Mouse (Mus musculus) G1E (cell line): ENCODE measurements around the gene Ttc8.

Source experiments
- CTCF ChIP-seq: IDR thresholded peaks from 2 replicates; pipeline ENCODE4 v1.5.1; 2012; ENCODE audit warnings: low read depth, low read length, inconsistent platforms, mixed read lengths
- GATA2 ChIP-seq: IDR thresholded peaks from 2 replicates; pipeline ENCODE4 v1.6.1; 2012; ENCODE audit warnings: low read depth, low read length, inconsistent platforms, borderline replicate concordance
- POLR2AphosphoS5 ChIP-seq: IDR thresholded peaks from 2 replicates; pipeline ENCODE4 v1.6.1; 2012; ENCODE audit warnings: low read depth, low read length, inconsistent platforms; ENCODE audit not compliant: insufficient replicate concordance
- TAL1 ChIP-seq: conservative IDR thresholded peaks from 2 replicates; pipeline ENCODE4 v1.6.1; 2012; ENCODE audit warnings: low read depth, low read length, inconsistent platforms, mixed read lengths

DNA sequence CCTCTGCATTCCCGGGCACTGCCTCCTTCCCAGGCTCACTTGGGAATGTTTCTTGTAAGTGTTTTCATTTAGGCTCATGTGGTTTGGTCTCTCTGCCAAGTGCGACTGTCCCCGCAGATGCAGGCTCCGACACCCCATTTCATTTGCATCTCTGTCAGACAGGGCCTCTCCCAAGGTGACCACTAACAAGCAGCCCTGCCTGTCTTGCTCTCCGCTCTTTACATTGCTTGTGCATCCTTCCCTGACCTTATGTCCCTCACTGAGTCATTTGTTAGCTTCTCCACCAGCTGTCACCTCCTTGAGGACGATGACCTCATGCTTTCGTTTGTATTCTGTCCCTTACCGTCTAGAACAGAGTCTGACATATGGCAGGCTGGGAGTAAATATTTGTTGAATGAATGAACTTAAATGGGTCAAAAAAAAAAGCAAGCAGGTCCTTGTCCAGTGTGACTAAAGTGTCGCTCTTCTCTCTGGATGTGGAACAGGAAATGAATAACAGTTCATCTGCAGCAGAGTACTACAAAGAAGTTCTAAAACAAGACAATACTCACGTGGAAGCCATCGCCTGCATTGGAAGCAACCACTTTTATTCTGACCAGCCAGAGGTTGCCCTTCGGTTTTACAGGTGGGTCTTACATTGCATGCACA lies 53.9 kb downstream of the Ttc8 start:
- TF ChIP-seq CTCF (no peak), GATA2 (no peak), POLR2AphosphoS5 (no peak), TAL1 (no peak)
